Mouse (Mus musculus) kidney, adult 18-20 months (tissue): ENCODE results near the gene Acnat2.
"Not testable (repeated sequence)": the region's sequence is repeated elsewhere in the genome, so short reads cannot be mapped to it uniquely, and the experiment has no call there.

Source experiments
- DNase-seq: peaks from one replicate; pipeline ENCODE4 v3.0.0; 2021

The Acnat2 gene

GRCm38 (mm10) chr4:49407957-49408356 lies at the start of gene Acnat2:
TSS of gene Acnat2 (minus strand) at chr4:49408151.
- not testable (repeated sequence) for DNase-seq

DNA sequence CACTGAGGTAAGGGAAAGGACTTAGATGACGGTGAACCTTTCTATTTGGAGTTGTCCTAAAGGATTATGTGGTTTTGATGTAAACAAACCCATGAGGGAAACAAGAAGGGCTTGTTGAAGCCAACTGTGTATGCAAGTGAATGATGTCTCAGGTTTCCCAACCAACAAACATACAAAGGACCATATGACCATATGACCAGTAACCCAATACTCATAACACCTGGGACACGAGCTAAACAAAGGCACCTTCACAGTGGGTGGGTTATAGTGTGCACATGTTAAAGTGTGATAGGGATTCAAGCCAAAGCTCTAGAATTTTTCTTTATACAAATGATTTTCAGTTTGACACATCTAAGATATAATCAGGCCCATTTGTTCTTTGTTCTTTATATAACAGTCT lies 48.2 kb upstream of the Acnat2 start:
- no peak for DNase-seq

GRCm38 (mm10) chr4:49451848-49452551 lies 44.0 kb upstream of the Acnat2 start:
- DNase-seq = no peak

DNA sequence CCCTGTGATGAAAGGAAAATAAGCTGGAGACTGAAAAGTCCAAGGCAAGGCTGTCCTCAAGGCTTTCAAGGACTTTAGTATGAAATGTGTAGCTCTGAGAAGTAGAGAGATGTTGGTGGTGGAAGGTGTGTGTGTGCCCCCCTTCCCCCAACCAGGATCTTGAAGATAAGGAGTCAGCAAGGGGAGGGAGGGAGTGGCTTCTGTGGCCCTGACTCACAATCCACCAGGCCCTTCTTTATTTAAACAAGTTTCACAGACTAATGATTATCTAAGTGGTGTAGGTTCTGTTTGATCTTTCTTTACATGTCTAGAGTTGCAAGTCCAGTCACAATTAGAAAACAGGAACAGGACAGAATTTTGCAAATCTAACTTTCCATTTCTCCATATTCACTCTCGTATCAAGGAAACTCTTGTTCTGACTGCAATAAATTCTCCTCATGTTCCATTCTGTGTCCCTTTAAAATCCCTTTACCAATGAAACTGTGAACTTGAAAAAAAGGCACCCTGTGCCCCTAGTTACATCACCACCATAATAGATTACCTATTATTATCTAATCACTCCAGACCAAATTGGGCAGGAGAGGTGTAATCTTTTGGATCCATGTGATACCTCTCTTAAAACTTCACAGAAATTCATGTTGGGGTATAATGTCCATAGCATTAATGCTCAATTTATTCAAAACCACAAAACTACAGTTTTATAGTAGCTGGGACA lies 43.3 kb upstream of the Acnat2 start:
- not testable (repeated sequence) for DNase-seq

DNA sequence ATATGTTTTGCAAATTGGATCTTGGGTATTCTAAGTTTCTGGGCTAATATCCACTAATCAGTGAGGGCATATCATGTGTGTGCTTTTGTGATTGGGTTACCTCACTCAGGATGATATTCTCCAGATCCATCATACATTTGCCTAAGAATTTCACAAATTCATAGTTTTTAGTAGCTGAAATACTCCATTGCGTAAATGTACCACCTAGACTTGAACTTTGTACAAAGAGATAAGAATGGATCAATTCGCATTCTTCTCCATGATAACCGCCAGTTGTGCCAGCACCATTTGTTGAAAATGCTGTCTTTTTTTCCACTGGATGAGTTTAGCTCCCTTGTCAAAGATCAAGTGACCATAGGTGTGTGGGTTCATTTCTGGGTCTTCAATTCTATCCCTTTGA lies 29.0 kb upstream of the Acnat2 start:
- DNase-seq = not testable (repeated sequence)

GRCm38 (mm10) chr4:49410151-49410550 lies 2.2 kb upstream of the Acnat2 start:
- not testable (repeated sequence) for DNase-seq

GRCm38 (mm10) chr4:49386873-49387272 lies 21.1 kb downstream of the Acnat2 start:
- DNase-seq = no peak

DNA sequence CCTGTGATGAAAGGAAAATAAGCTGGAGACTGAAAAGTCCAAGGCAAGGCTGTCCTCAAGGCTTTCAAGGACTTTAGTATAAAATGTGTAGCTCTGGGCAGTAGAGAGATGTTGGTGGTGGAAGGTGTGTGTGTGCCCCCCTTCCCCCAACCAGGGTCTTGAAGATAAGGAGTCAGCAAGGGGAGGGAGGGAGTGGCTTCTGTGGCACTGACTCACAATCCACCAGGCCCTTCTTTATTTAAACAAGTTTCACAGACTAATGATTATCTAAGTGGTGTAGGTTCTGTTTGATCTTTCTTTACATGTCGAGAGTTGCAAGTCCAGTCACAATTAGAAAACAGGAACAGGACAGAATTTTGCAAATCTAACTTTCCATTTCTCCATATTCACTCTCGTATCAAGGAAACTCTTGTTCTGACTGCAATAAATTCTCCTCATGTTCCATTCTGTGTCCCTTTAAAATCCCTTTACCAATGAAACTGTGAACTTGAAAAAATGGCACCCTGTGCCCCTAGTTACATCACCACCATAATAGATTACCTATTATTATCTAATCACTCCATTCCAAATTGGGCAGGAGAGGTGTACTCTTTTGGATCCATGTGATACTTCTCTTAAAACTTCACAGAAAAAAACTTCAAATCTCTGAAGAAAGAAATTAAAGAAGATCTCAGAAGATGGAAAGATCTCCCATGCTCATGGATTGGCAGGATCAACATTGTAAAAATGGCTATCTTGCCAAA lies 24.2 kb downstream of the Acnat2 start:
- not testable (repeated sequence) for DNase-seq

DNA sequence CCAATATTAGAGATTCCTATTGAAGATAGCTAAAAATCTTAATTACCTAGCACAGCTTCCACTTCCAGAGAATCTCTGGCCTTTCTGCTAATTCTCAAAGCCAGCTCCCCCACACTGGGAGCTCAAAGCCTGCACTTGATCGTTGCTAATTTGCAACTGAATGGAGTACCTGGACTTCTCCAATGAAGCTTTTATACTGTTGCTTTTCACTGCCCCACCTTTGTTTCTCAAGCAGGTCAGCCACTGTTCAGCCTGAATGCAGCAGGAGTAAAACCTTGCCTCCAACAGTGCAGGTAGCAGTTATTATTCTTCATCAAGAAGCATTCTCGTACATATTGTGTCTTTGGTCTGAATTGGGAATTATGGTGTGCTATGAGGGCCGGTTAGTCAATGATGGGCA lies 39.9 kb downstream of the Acnat2 start:
- DNase-seq = not testable (repeated sequence)

DNA sequence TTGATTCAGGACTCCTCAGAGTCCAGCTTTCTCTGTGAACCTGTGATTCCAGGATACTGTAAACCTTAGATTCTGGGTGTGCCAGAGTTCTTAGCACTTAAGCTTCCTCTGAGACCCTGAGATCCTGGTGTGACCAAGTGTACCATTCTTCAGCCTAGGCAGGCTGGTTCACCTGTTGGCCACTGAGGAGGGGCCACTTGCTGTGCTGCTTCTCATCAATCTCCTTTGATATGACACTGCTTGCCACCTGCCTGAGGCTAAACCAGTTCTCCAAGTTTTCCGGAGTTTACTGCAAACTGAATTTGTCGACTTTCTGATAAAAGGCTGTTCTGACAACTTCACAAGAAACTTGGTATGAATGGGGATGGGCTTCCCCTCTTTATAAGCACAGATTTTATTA lies 50.9 kb downstream of the Acnat2 start:
- no peak for DNase-seq

DNA sequence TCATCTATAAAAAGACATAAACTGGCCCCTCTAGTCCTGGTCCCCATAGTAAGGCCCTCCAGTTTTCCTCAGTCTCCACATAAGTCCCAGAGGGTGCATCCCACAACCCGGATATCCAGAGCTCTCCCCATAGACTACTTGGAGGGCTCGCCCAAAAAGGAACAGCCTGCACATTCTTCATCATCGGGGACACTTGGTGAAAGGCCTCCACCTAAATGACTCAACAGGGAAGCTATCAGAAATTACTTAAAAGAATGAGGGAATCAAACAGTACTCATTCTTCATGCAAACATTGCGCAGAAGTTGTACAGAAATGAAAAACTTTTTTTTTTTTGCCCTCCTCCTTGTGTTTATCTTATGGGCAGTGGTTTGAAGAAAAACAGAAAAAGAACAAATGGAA lies 57.5 kb downstream of the Acnat2 start:
- no peak for DNase-seq

DNA sequence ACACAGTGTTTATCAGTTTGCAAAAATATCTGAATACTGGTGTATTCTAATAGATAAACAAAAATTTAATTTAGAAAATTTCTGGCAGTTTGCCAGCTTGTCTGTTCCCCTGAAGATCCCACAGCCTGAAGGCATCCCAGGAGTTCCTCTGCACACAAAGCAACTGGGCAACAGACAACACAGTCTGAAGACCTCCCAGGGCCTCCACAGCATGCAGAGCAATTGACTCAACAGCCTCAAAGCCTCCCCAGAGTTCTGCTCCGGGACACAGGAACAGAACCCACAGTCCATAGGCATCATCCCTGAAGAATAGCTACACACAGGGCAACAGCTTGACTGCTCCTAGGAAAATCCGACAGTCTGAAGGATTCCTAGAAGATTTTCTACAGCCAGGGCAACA lies 59.3 kb downstream of the Acnat2 start:
- DNase-seq = no peak

DNA sequence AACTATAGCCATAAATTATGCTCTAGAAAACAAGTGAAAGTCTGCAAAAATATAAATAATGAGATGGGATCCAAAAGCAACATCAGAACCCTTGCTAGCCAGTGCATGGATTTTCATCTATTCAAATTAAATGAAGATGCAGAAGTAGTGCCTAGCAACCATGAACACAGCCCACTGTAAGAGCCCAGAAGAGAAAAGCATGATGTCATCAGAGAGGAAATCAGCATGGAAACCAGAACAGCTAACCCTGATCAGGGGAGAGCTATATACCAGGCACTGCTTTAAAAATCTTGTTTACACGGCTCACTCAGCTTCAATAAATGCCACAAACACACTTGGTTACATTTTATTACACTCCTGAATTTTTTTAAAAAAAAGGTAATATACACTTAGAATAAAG lies 60.0 kb downstream of the Acnat2 start:
- not testable (repeated sequence) for DNase-seq

DNA sequence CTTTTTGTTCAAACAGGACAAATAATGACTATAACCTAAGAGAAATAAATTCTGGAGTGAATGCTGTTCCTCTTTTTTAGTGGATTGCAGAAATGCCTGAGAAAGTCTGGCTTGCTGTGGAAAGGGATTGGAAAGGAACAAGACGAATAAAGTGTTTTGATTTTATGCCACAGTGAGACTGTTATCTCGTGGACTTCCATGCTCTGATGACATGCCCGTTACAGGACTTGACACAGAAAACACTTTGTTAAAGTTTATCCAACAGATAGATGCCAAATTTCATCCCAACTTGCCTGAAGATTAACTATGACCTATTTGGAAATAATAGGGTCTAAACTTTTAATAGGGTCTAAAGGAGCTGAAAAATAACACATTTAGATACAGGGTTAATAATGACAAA lies 67.9 kb downstream of the Acnat2 start:
- not testable (repeated sequence) for DNase-seq

GRCm38 (mm10) chr4:49337949-49338348 lies 70.0 kb downstream of the Acnat2 start:
- DNase-seq = not testable (repeated sequence)
